9 mouse cellular contexts compared by ENCODE assay signal in genomic region chr10:80348981-80349380, GRCm38 (mm10). TPM values are rescaled to one million over a fixed set of nuclear protein-coding genes. Genes with fewer than 3 reads are reported as not detected.
A peak's percentile ranks its signal among the peaks of the same experiment; 100 is the strongest.
DNase-seq lines count a peak whose midpoint lies in the region; ATAC-seq lines count a peak whose summit lies in the region.
"Had no signal": no experiment of that assay in that cellular context is flagged by ENCODE, and none has a peak within 500 bp of the region (broad histone marks: within the 10 kb centered on the region; RNA-seq: fewer than 3 reads in every experiment).

No protein-coding gene starts in this region.

- peak overlapping the region; percentile 51 for H3K4me2 ChIP-seq in kidney, embryonic 16.5 days (replicated peaks; ENCODE audit: low read depth, low read length)
- H3K4me2 ChIP-seq in embryonic facial prominence, embryonic 15.5 days (replicated peaks): peak overlapping the region; percentile 61
- peak overlapping the region; percentile 85 for H3K4me2 ChIP-seq in liver, embryonic 11.5 days

- H3K27ac ChIP-seq in kidney, embryonic 16.5 days (ENCODE audit: low read length): no peak overlapping the region
- H3K27ac ChIP-seq in embryonic facial prominence, embryonic 15.5 days (replicated peaks): no peak overlapping the region
- no peak overlapping the region for H3K27ac ChIP-seq in liver, embryonic 11.5 days (ENCODE audit: low read depth, low read length)
- H3K27ac ChIP-seq: macrophage had no signal

- peaks cover 26% of the 10 kb centered on the region for H3K4me1 ChIP-seq in kidney, embryonic 16.5 days (ENCODE audit: insufficient read depth, low read length)
- H3K4me1 ChIP-seq in embryonic facial prominence, embryonic 15.5 days: peaks cover 43% of the 10 kb centered on the region
- peaks cover 45% of the 10 kb centered on the region for H3K4me1 ChIP-seq in liver, embryonic 11.5 days (replicated peaks; ENCODE audit: control insufficient read depth, insufficient read depth, low read length)

- no peaks in the 10 kb centered on the region for H3K9me3 ChIP-seq in kidney, embryonic 16.5 days (ENCODE audit: low read length)
- no peaks in the 10 kb centered on the region for H3K9me3 ChIP-seq in embryonic facial prominence, embryonic 15.5 days (replicated peaks)
- H3K9me3 ChIP-seq in liver, embryonic 11.5 days (ENCODE audit: control insufficient read depth, low read length): no peaks in the 10 kb centered on the region

- no peak for ATAC-seq in kidney, embryonic 16.5 days (ENCODE audit: low FRiP score, low TSS enrichment)
- ATAC-seq in embryonic facial prominence, embryonic 15.5 days (ENCODE audit: insufficient number of reproducible peaks, low FRiP score, low TSS enrichment, low read depth): 0 out of 2 replicates have a peak, but pooled peaks have one; percentile 11
- ATAC-seq in liver, embryonic 11.5 days (replicated peaks; ENCODE audit: low FRiP score): no peak

- H3K9ac ChIP-seq in kidney, embryonic 16.5 days (replicated peaks; ENCODE audit: low read length): no peak overlapping the region
- H3K9ac ChIP-seq in embryonic facial prominence, embryonic 15.5 days: 0 out of 2 replicates have a peak overlapping the region, but pooled peaks have one; percentile 28
- no peak overlapping the region for H3K9ac ChIP-seq in liver, embryonic 11.5 days (ENCODE audit: low read depth, low read length)

- H3K36me3 ChIP-seq in kidney, embryonic 16.5 days (ENCODE audit: insufficient read depth, low read length): no peaks in the 10 kb centered on the region
- H3K36me3 ChIP-seq in embryonic facial prominence, embryonic 15.5 days: no peaks in the 10 kb centered on the region
- no peaks in the 10 kb centered on the region for H3K36me3 ChIP-seq in liver, embryonic 11.5 days (ENCODE audit: control insufficient read depth, insufficient read depth, low read length)

- peak overlapping the region; percentile 41; the same call in 1 of the 2 replicates for H3K4me3 ChIP-seq in kidney, embryonic 16.5 days (ENCODE audit: low read length)
- H3K4me3 ChIP-seq in embryonic facial prominence, embryonic 15.5 days (replicated peaks): peak overlapping the region; percentile 39
- H3K4me3 ChIP-seq in liver, embryonic 11.5 days (ENCODE audit: low read depth, low read length): no peak overlapping the region; the same call in 1 of the 2 replicates

- WGBS in kidney, embryonic 16.5 days: 15% methylated on average over 26 of the region's 26 CpGs
- WGBS in embryonic facial prominence, embryonic 15.5 days: 15% methylated on average over 26 of the region's 26 CpGs
- 21% methylated on average over 26 of the region's 26 CpGs for WGBS in liver, embryonic 11.5 days

- peaks cover 87% of the 10 kb centered on the region for H3K27me3 ChIP-seq in kidney, embryonic 16.5 days (ENCODE audit: insufficient read depth, low read length)
- H3K27me3 ChIP-seq in embryonic facial prominence, embryonic 15.5 days: peaks cover 87% of the 10 kb centered on the region
- peaks cover 86% of the 10 kb centered on the region for H3K27me3 ChIP-seq in liver, embryonic 11.5 days (replicated peaks; ENCODE audit: control insufficient read depth, insufficient read depth, low read length)

- no peak for DNase-seq in kidney, adult 11 months
- DNase-seq in Muller cell, postnatal 12 days (ENCODE audit: inconsistent ontology term): peak; percentile 59
- no peak for DNase-seq in liver, embryonic 11.5 days (ENCODE audit: low spot score)
- no peak for DNase-seq in frontal cortex, adult 2 months (ENCODE audit: extremely low spot score in 1 of 2, low spot score in 1 of 2)
- no peak for DNase-seq in layer of hippocampus, postnatal 10 days (ENCODE audit: low spot score in 2 of 2)
- DNase-seq: right cerebral cortex, adult 18-20 months had no signal

RNA-seq across cellular contexts. Expression of gene Adamtsl5, which starts 0.8 kb away (rescaled TPM):
- 4.8 and 5.4 TPM in 2 replicates for polyA plus RNA-seq in kidney, embryonic 16.5 days (2015; fragmentation: Nextera tagmentation; extraction: Ambion mirVana)
- polyA plus RNA-seq in embryonic facial prominence, embryonic 15.5 days (2015; fragmentation: Nextera tagmentation; extraction: Ambion mirVana): 11.5 and 11.6 TPM in 2 replicates
- 1.6 and 2.6 TPM in 2 replicates for polyA plus RNA-seq in liver, embryonic 11.5 days (2014; fragmentation: Nextera tagmentation; extraction: Ambion mirVana)
- 5.6 and 7.3 TPM in 2 replicates for polyA plus RNA-seq in frontal cortex, adult 2 months (2012; rRNA removed)
- total RNA-seq in layer of hippocampus, postnatal 10 days (2021): 1 to 10 TPM in 1 of 2 experiments, under 1 TPM in 1; 0.75 to 1.2 TPM

RNA-seq across cellular contexts. Expression of gene Plk5, which starts 7.3 kb away (rescaled TPM):
- polyA plus RNA-seq in kidney, embryonic 16.5 days (2015; fragmentation: Nextera tagmentation; extraction: Ambion mirVana): 0.97 and 1.2 TPM in 2 replicates
- 2.0 and 2.2 TPM in 2 replicates for polyA plus RNA-seq in embryonic facial prominence, embryonic 15.5 days (2015; fragmentation: Nextera tagmentation; extraction: Ambion mirVana)
- 0.25 TPM in 2 replicates for polyA plus RNA-seq in liver, embryonic 11.5 days (2014; fragmentation: Nextera tagmentation; extraction: Ambion mirVana)
- 24.9 and 33.3 TPM in 2 replicates for polyA plus RNA-seq in frontal cortex, adult 2 months (2012; rRNA removed)
- total RNA-seq in layer of hippocampus, postnatal 10 days (2021): 1 to 10 TPM; 1.7 to 3.8 TPM
- polyA plus RNA-seq: macrophage had no signal

RNA-seq across cellular contexts. Expression of gene Reep6, which starts 19.2 kb away (rescaled TPM):
- 11.0 and 11.5 TPM in 2 replicates for polyA plus RNA-seq in kidney, embryonic 16.5 days (2015; fragmentation: Nextera tagmentation; extraction: Ambion mirVana)
- polyA plus RNA-seq in embryonic facial prominence, embryonic 15.5 days (2015; fragmentation: Nextera tagmentation; extraction: Ambion mirVana): 10.7 and 13.7 TPM in 2 replicates
- 74.3 and 76.1 TPM in 2 replicates for polyA plus RNA-seq in liver, embryonic 11.5 days (2014; fragmentation: Nextera tagmentation; extraction: Ambion mirVana)
- 4.9 and 6.0 TPM in 2 replicates for polyA plus RNA-seq in frontal cortex, adult 2 months (2012; rRNA removed)
- 10 to 100 TPM; 10.3 to 11.6 TPM for total RNA-seq in layer of hippocampus, postnatal 10 days (2021)

RNA-seq across cellular contexts. Expression of gene Pcsk4, which starts 19.7 kb away (rescaled TPM):
- 8.6 and 8.8 TPM in 2 replicates for polyA plus RNA-seq in kidney, embryonic 16.5 days (2015; fragmentation: Nextera tagmentation; extraction: Ambion mirVana)
- 4.2 and 5.2 TPM in 2 replicates for polyA plus RNA-seq in embryonic facial prominence, embryonic 15.5 days (2015; fragmentation: Nextera tagmentation; extraction: Ambion mirVana)
- polyA plus RNA-seq in liver, embryonic 11.5 days (2014; fragmentation: Nextera tagmentation; extraction: Ambion mirVana): 12.6 and 12.8 TPM in 2 replicates
- 9.4 TPM in 2 replicates for polyA plus RNA-seq in frontal cortex, adult 2 months (2012; rRNA removed)
- total RNA-seq in layer of hippocampus, postnatal 10 days (2021): 1 to 10 TPM; 7.1 to 8.0 TPM

RNA-seq across cellular contexts. Expression of gene 2310011J03Rik, which starts 28.6 kb away (rescaled TPM):
- polyA plus RNA-seq in kidney, embryonic 16.5 days (2015; fragmentation: Nextera tagmentation; extraction: Ambion mirVana): 52.9 and 54.8 TPM in 2 replicates
- 50.8 and 52.7 TPM in 2 replicates for polyA plus RNA-seq in embryonic facial prominence, embryonic 15.5 days (2015; fragmentation: Nextera tagmentation; extraction: Ambion mirVana)
- 46.2 and 47.8 TPM in 2 replicates for polyA plus RNA-seq in liver, embryonic 11.5 days (2014; fragmentation: Nextera tagmentation; extraction: Ambion mirVana)
- polyA plus RNA-seq in frontal cortex, adult 2 months (2012; rRNA removed): 41.6 and 44.3 TPM in 2 replicates
- total RNA-seq in layer of hippocampus, postnatal 10 days (2021): 10 to 100 TPM; 19.7 to 22.2 TPM
